Mouse (Mus musculus) lung, postnatal 4 days (tissue): ENCODE results near the gene Ak7.
A peak's percentile ranks its signal among the peaks of the same experiment; 100 is the strongest.

Experiments used
- DNase-seq, 2 experiments: peaks; one replicate each; pipeline ENCODE4 v3.0.0; 2021

Gene Ak7

GRCm38 (mm10) chr12:105705799-105706487 lies at the start of gene Ak7:
Ak7 (plus strand) TSS chr12:105705976.
- peak; percentile 84 for DNase-seq

GRCm38 (mm10) chr12:105676274-105676673 lies 29.5 kb upstream of the Ak7 start:
- no peak for DNase-seq

GRCm38 (mm10) chr12:105678211-105678610 lies 27.6 kb upstream of the Ak7 start:
- no peak for DNase-seq

- no peak for DNase-seq
Observed at GRCm38 (mm10) chr12:105678762-105679161, 27.0 kb upstream of the Ak7 start.

- peak; percentile 33 to 41 for DNase-seq
Observed at GRCm38 (mm10) chr12:105683933-105684901, 21.6 kb upstream of the Ak7 start, which contains the start of gene Gskip. Gskip (plus strand) TSS chr12:105684829.

- peak; percentile 97 for DNase-seq
Observed at GRCm38 (mm10) chr12:105685001-105685691, 20.6 kb upstream of the Ak7 start, which contains the start of gene Atg2b. Atg2b (minus strand) TSS chr12:105685211.

- DNase-seq: no peak
Observed at GRCm38 (mm10) chr12:105686791-105687190, 19.0 kb upstream of the Ak7 start.

- no peak for DNase-seq
Observed at GRCm38 (mm10) chr12:105687416-105687815, 18.4 kb upstream of the Ak7 start.

GRCm38 (mm10) chr12:105688546-105688945 lies 17.2 kb upstream of the Ak7 start:
- no peak for DNase-seq

GRCm38 (mm10) chr12:105689435-105689834 lies 16.3 kb upstream of the Ak7 start:
- no peak for DNase-seq

GRCm38 (mm10) chr12:105694021-105694420 lies 11.8 kb upstream of the Ak7 start:
- DNase-seq: no peak

GRCm38 (mm10) chr12:105695848-105696247 lies 9.9 kb upstream of the Ak7 start:
- no peak for DNase-seq

GRCm38 (mm10) chr12:105697104-105697780 lies 8.5 kb upstream of the Ak7 start:
- no peak for DNase-seq

GRCm38 (mm10) chr12:105700433-105700832 lies 5.3 kb upstream of the Ak7 start:
- DNase-seq: no peak

GRCm38 (mm10) chr12:105718616-105719015 lies 12.8 kb downstream of the Ak7 start:
- DNase-seq: peak in 1 of 2 experiments; percentile 16

GRCm38 (mm10) chr12:105720196-105720595 lies 14.4 kb downstream of the Ak7 start:
- DNase-seq: no peak

- DNase-seq: no peak
Observed at GRCm38 (mm10) chr12:105721452-105722132, 15.8 kb downstream of the Ak7 start.

- DNase-seq: no peak
Observed at GRCm38 (mm10) chr12:105722657-105723056, 16.9 kb downstream of the Ak7 start.

- DNase-seq: no peak
Observed at GRCm38 (mm10) chr12:105724616-105725015, 18.8 kb downstream of the Ak7 start.

- DNase-seq: no peak
Observed at GRCm38 (mm10) chr12:105725736-105726135, 20.0 kb downstream of the Ak7 start.

GRCm38 (mm10) chr12:105727268-105727667 lies 21.5 kb downstream of the Ak7 start:
- DNase-seq: no peak

GRCm38 (mm10) chr12:105727964-105728363 lies 22.2 kb downstream of the Ak7 start:
- peak in 1 of 2 experiments; percentile 26 for DNase-seq
